Mouse (Mus musculus) hindbrain, postnatal 0 days (tissue): ENCODE data around the gene AW011738. TPM values are rescaled to one million over a fixed set of nuclear protein-coding genes. Genes with fewer than 3 reads are reported as not detected.

ENCODE experiments used
- ATAC-seq: fragments of 200-750 bp; cut with Nextera tagmentation; 2 replicates; pipeline ENCODE4 v1.8.0; 2017; ENCODE audit warnings: mild to moderate bottlenecking, moderate TSS enrichment, moderate library complexity
- DNase-seq: peaks from one replicate; pipeline ENCODE4 v3.0.0-alpha.2; 2015; ENCODE audit warnings: low spot score
- H3K27ac ChIP-seq: fragments of 300-500 bp; sonication (generic); 2 replicates; pipeline ENCODE4 v1.5.1; 2014; ENCODE audit warnings: mild to moderate bottlenecking
- H3K27me3 ChIP-seq: fragments of 300-500 bp; sonication (generic); 2 replicates; pipeline ENCODE4 v1.6.1; 2014; ENCODE audit warnings: low read length, mixed read lengths; ENCODE audit not compliant: insufficient read depth
- H3K36me3 ChIP-seq: fragments of 300-500 bp; sonication (generic); 2 replicates; pipeline ENCODE4 v1.6.1; 2014; ENCODE audit warnings: low read length, mixed read lengths; ENCODE audit not compliant: insufficient read depth
- H3K4me1 ChIP-seq: fragments of 300-500 bp; sonication (generic); 2 replicates; pipeline ENCODE4 v1.6.1; 2014; ENCODE audit warnings: antibody characterized with exemption, low read length, mixed read lengths; ENCODE audit not compliant: insufficient read depth
- H3K4me2 ChIP-seq: fragments of 300-500 bp; sonication (generic); 2 replicates; pipeline ENCODE4 v1.6.1; 2014; ENCODE audit warnings: low read depth, mild to moderate bottlenecking, low read length, moderate library complexity, mixed read lengths
- H3K4me3 ChIP-seq: fragments of 300-500 bp; sonication (generic); 2 replicates; pipeline ENCODE4 v1.5.1; 2014; ENCODE audit warnings: low read length
- H3K9ac ChIP-seq: fragments of 300-500 bp; sonication (generic); replicated peaks from 2 replicates; pipeline ENCODE4 v1.6.1; 2014; ENCODE audit warnings: mild to moderate bottlenecking, low read length, moderate library complexity, mixed read lengths
- H3K9me3 ChIP-seq: fragments of 300-500 bp; sonication (generic); 2 replicates; pipeline ENCODE4 v1.6.1; 2016; ENCODE audit warnings: low read length, mixed read lengths
- CTCF ChIP-seq: IDR thresholded peaks from 2 replicates; pipeline ENCODE4 v1.5.1; 2016; ENCODE audit warnings: antibody characterized with exemption, control low read depth, low read depth
- WGBS: fragments of 180-500 bp; shearing (Covaris S2); extraction: QIAGEN DNeasy Blood & Tissue Kit; methylation state at CpG from one replicate; pipeline ENCODE4 v1.1.7; 2014; 5-methylcytosine and 5-hydroxymethylcytosine counted together
- polyA plus RNA-seq: library from polyadenylated mRNA; unstranded; fragments of >200 nt; fragmentation: Nextera tagmentation; extraction: Ambion mirVana; gene quantifications from 2 replicates; pipeline ENCODE4 v1.2.1, GENCODE M21; 2015
- total RNA-seq: library from RNA; depleted of rRNA; stranded (reverse); fragments of >200 nt; gene quantifications from 2 replicates; pipeline ENCODE4 v1.2.3, GENCODE M21; 2014

The AW011738 gene
- total and polyA plus RNA-seq, 2 experiments from 2014 or later, result 3.7 to 5.0 TPM

GRCm38 (mm10) chr4:156197829-156198205 is 5.3 kb upstream of the AW011738 start:
- TF ChIP-seq CTCF, result peak; percentile 39; the same call in 1 of the 2 replicates
- ATAC-seq, result peak; percentile 95
- Histone ChIP-seq H3K36me3 (no peaks in the 10 kb centered on the region), H3K9me3 (no peaks in the 10 kb centered on the region), H3K27me3 (no peaks in the 10 kb centered on the region), H3K4me2 (peak overlapping the region; percentile 97), H3K27ac (peak overlapping the region; percentile 88), H3K4me1 (peaks cover 20% of the 10 kb centered on the region), H3K4me3 (peak overlapping the region; percentile 86), H3K9ac (peak overlapping the region; percentile 85)
- WGBS, result 0% methylated on average over 15 of the region's 26 CpGs
- DNase-seq, result peak; percentile 94

GRCm38 (mm10) chr4:156200623-156201475 is 2.3 kb upstream of the AW011738 start, which contains the start of gene Isg15:
TSS of gene Isg15 (minus strand) at chr4:156200818.
- Histone ChIP-seq H3K4me2 (0 out of 2 replicates have a peak within 1 kb of the TSS, but pooled peaks have one; percentile 13), H3K27ac (no peak within 1 kb of the TSS), H3K9ac (no peak within 1 kb of the TSS), H3K36me3 (no peaks in the 10 kb centered on the region), H3K27me3 (no peaks in the 10 kb centered on the region), H3K9me3 (no peaks in the 10 kb centered on the region), H3K4me3 (no peak within 1 kb of the TSS), H3K4me1 (peaks cover 3% of the 10 kb centered on the region)
- no peak for TF ChIP-seq CTCF
- ATAC-seq, result no peak
- 64% methylated on average over 10 of the region's 10 CpGs for WGBS
- DNase-seq, result no peak

- H3K4me3 ChIP-seq, result peak overlapping the region; percentile 59
- no peaks in the 10 kb centered on the region for H3K4me1 ChIP-seq
- no peak for TF ChIP-seq CTCF
- H3K4me2 ChIP-seq, result peak overlapping the region; percentile 94
- H3K36me3 ChIP-seq, result no peaks in the 10 kb centered on the region
- H3K27me3 ChIP-seq, result no peaks in the 10 kb centered on the region
- H3K9me3 ChIP-seq, result no peaks in the 10 kb centered on the region
- WGBS, result 35% methylated on average over 12 of the region's 12 CpGs
- no peak for ATAC-seq
- DNase-seq, result no peak
- H3K9ac ChIP-seq, result peak overlapping the region; percentile 78; the same call in 1 of the 2 replicates
- peak overlapping the region; percentile 77 for H3K27ac ChIP-seq
Observed at GRCm38 (mm10) chr4:156202462-156202893, 626 bp upstream of the AW011738 start.

- Histone ChIP-seq H3K9me3 (no peaks in the 10 kb centered on the region), H3K27me3 (no peaks in the 10 kb centered on the region), H3K4me2 (peak overlapping the region; percentile 94), H3K9ac (peak overlapping the region; percentile 78), H3K4me3 (peak overlapping the region; percentile 59), H3K4me1 (no peaks in the 10 kb centered on the region), H3K36me3 (no peaks in the 10 kb centered on the region), H3K27ac (peak overlapping the region; percentile 82)
- peak; percentile 51 for DNase-seq
- under 1% methylated on average over 48 of the region's 49 CpGs for WGBS
- no peak for TF ChIP-seq CTCF
- peak; percentile 61 for ATAC-seq
Observed at GRCm38 (mm10) chr4:156203413-156204131, 468 bp downstream of the AW011738 start.

- H3K4me2 ChIP-seq, result no peak overlapping the region
- no peak for TF ChIP-seq CTCF
- no peaks in the 10 kb centered on the region for H3K4me1 ChIP-seq
- H3K4me3 ChIP-seq, result no peak overlapping the region
- no peak overlapping the region for H3K9ac ChIP-seq
- H3K27me3 ChIP-seq, result no peaks in the 10 kb centered on the region
- DNase-seq, result no peak
- no peak overlapping the region for H3K27ac ChIP-seq
- ATAC-seq, result no peak
- no peaks in the 10 kb centered on the region for H3K36me3 ChIP-seq
- no peaks in the 10 kb centered on the region for H3K9me3 ChIP-seq
- WGBS, result 90% methylated on average over 4 of the region's 4 CpGs
Observed at GRCm38 (mm10) chr4:156208872-156209271, 5.8 kb downstream of the AW011738 start.

- Histone ChIP-seq H3K36me3 (no peaks in the 10 kb centered on the region), H3K9me3 (no peaks in the 10 kb centered on the region), H3K9ac (no peak overlapping the region), H3K4me1 (no peaks in the 10 kb centered on the region), H3K4me3 (no peak overlapping the region), H3K27me3 (no peaks in the 10 kb centered on the region), H3K27ac (no peak overlapping the region), H3K4me2 (no peak overlapping the region)
- DNase-seq, result no peak
- 81% methylated on average over 13 of the region's 13 CpGs for WGBS
- no peak for TF ChIP-seq CTCF
- ATAC-seq, result no peak
Observed at GRCm38 (mm10) chr4:156209963-156210635, 7.0 kb downstream of the AW011738 start.
